In genomic region chr11:57986456-57986855, GRCm38 (mm10) we compare ENCODE assay signal across 23 mouse cellular contexts. TPM values are rescaled to one million over a fixed set of nuclear protein-coding genes. Genes with fewer than 3 reads are reported as not detected.
DNase-seq lines count a peak whose midpoint lies in the region; ATAC-seq and TF ChIP-seq lines count a peak whose summit lies in the region.
"Had no signal": no experiment of that assay in that cellular context is flagged by ENCODE, and none has a peak within 500 bp of the region (broad histone marks: within the 10 kb centered on the region; RNA-seq: fewer than 3 reads in every experiment).

No protein-coding gene starts in this region.

- 88% methylated on average over 6 of the region's 6 CpGs for WGBS in midbrain, embryonic 11.5 days
- 95% methylated on average over 6 of the region's 6 CpGs for WGBS in midbrain, embryonic 14.5 days
- 45% methylated on average over 6 of the region's 6 CpGs for WGBS in intestine, postnatal 0 days
- WGBS in liver, embryonic 16.5 days (ENCODE audit: insufficient replicate concordance): 67% methylated on average over 6 of the region's 6 CpGs
- WGBS in stomach, postnatal 0 days: 68% methylated on average over 6 of the region's 6 CpGs
- 66% methylated on average over 6 of the region's 6 CpGs for WGBS in lung, adult 2 months

- no peak for TF ChIP-seq CTCF in intestine, postnatal 0 days (IDR thresholded peaks at IDR 0.05; ENCODE audit: low read depth)
- no peak for TF ChIP-seq CTCF in stomach, postnatal 0 days (IDR thresholded peaks at IDR 0.05; ENCODE audit: low read depth)
- TF ChIP-seq CTCF in lung, adult 2 months (IDR thresholded peaks at IDR 0.05; ENCODE audit: insufficient read depth, low read length): no peak

- DNase-seq in midbrain, embryonic 11.5 days (ENCODE audit: low spot score, missing footprints): peak; percentile 54
- no peak for DNase-seq in midbrain, embryonic 14.5 days
- DNase-seq in stomach, postnatal 0 days (ENCODE audit: low spot score): peak; percentile 23
- DNase-seq in lung, adult 2 months: no peak
- DNase-seq in ovary, postnatal 14 days (ENCODE audit: low spot score): no peak
- no peak for DNase-seq in right cerebral cortex, postnatal 25 days
- DNase-seq: cerebellum, adult 2 months; cerebellum, postnatal 25 days; forebrain, postnatal 0 days; kidney, adult 9 months; kidney, postnatal 10 days; left cerebral cortex, postnatal 4 days; thymus, postnatal 14 days had no signal

- TF ChIP-seq POLR2A in lung, adult 2 months (IDR thresholded peaks at IDR 0.05; ENCODE audit: borderline replicate concordance, extremely low read depth, low read depth, low read length): no peak

- H3K4me2 ChIP-seq in midbrain, embryonic 11.5 days: no peak overlapping the region
- H3K4me2 ChIP-seq in midbrain, embryonic 14.5 days (ENCODE audit: low read length): no peak overlapping the region
- peak overlapping the region; percentile 21; the same call in 1 of the 2 replicates for H3K4me2 ChIP-seq in intestine, postnatal 0 days (replicated peaks; ENCODE audit: low read depth)
- no peak overlapping the region for H3K4me2 ChIP-seq in liver, embryonic 16.5 days (ENCODE audit: low read depth, low read length)
- H3K4me2 ChIP-seq in stomach, postnatal 0 days (replicated peaks; ENCODE audit: low read depth): no peak overlapping the region
- H3K4me2 ChIP-seq: embryonic facial prominence, embryonic 15.5 days; forebrain, embryonic 12.5 days; lung, embryonic 15.5 days; neural tube, embryonic 12.5 days had no signal

- H3K27ac ChIP-seq in midbrain, embryonic 11.5 days (ENCODE audit: low read depth, low read length): no peak overlapping the region
- H3K27ac ChIP-seq in midbrain, embryonic 14.5 days (replicated peaks; ENCODE audit: low read depth, low read length): no peak overlapping the region
- no peak overlapping the region for H3K27ac ChIP-seq in intestine, postnatal 0 days (ENCODE audit: low read depth, low read length)
- peak overlapping the region; percentile 75 for H3K27ac ChIP-seq in liver, embryonic 16.5 days (ENCODE audit: low read length)
- H3K27ac ChIP-seq in stomach, postnatal 0 days (replicated peaks): 0 out of 2 replicates have a peak overlapping the region, but pooled peaks have one; percentile 24
- H3K27ac ChIP-seq: embryonic facial prominence, embryonic 10.5 days; embryonic facial prominence, embryonic 15.5 days; forebrain, embryonic 12.5 days; lung, embryonic 15.5 days; midbrain, embryonic 10.5 days; neural tube, embryonic 12.5 days had no signal

- no peaks in the 10 kb centered on the region for H3K9me3 ChIP-seq in midbrain, embryonic 11.5 days (ENCODE audit: control insufficient read depth, low read length)
- no peaks in the 10 kb centered on the region for H3K9me3 ChIP-seq in midbrain, embryonic 14.5 days (ENCODE audit: control insufficient read depth, low read length)
- H3K9me3 ChIP-seq in intestine, postnatal 0 days (ENCODE audit: control insufficient read depth): no peaks in the 10 kb centered on the region
- H3K9me3 ChIP-seq in liver, embryonic 16.5 days (replicated peaks; ENCODE audit: control insufficient read depth, low read length): no peaks in the 10 kb centered on the region
- no peaks in the 10 kb centered on the region for H3K9me3 ChIP-seq in stomach, postnatal 0 days (ENCODE audit: control insufficient read depth, low read length)
- H3K9me3 ChIP-seq: embryonic facial prominence, embryonic 10.5 days; embryonic facial prominence, embryonic 15.5 days; forebrain, embryonic 12.5 days; lung, embryonic 15.5 days; midbrain, embryonic 10.5 days; neural tube, embryonic 12.5 days had no signal

- H3K9ac ChIP-seq in midbrain, embryonic 11.5 days (ENCODE audit: low read length): no peak overlapping the region
- no peak overlapping the region for H3K9ac ChIP-seq in midbrain, embryonic 14.5 days (replicated peaks; ENCODE audit: low read length)
- no peak overlapping the region for H3K9ac ChIP-seq in intestine, postnatal 0 days (ENCODE audit: low read depth, low read length)
- H3K9ac ChIP-seq in liver, embryonic 16.5 days (ENCODE audit: low read depth, low read length): no peak overlapping the region
- no peak overlapping the region for H3K9ac ChIP-seq in stomach, postnatal 0 days (ENCODE audit: low read length)
- H3K9ac ChIP-seq: embryonic facial prominence, embryonic 15.5 days; forebrain, embryonic 12.5 days; forebrain, postnatal 0 days; lung, embryonic 15.5 days; neural tube, embryonic 12.5 days had no signal

- no peak overlapping the region for H3K4me3 ChIP-seq in midbrain, embryonic 11.5 days (ENCODE audit: low read depth, low read length)
- no peak overlapping the region for H3K4me3 ChIP-seq in midbrain, embryonic 14.5 days (replicated peaks; ENCODE audit: low read depth, low read length)
- H3K4me3 ChIP-seq in intestine, postnatal 0 days (ENCODE audit: low read depth, low read length): no peak overlapping the region
- no peak overlapping the region for H3K4me3 ChIP-seq in liver, embryonic 16.5 days (ENCODE audit: low read depth, low read length)
- no peak overlapping the region for H3K4me3 ChIP-seq in stomach, postnatal 0 days (ENCODE audit: low read depth, low read length)
- no peak overlapping the region for H3K4me3 ChIP-seq in lung, adult 2 months (replicated peaks; ENCODE audit: extremely low read depth, low read depth, low read length)
- H3K4me3 ChIP-seq: embryonic facial prominence, embryonic 10.5 days; embryonic facial prominence, embryonic 15.5 days; forebrain, embryonic 12.5 days; lung, embryonic 15.5 days; midbrain, embryonic 10.5 days; myocyte; neural tube, embryonic 12.5 days had no signal

- TF ChIP-seq EP300 in stomach, postnatal 0 days (optimal IDR thresholded peaks at IDR 0.05): no peak

- ATAC-seq in midbrain, embryonic 11.5 days (ENCODE audit: low FRiP score): no peak
- ATAC-seq in midbrain, embryonic 14.5 days (ENCODE audit: low FRiP score, low TSS enrichment): no peak
- peak; percentile 59 for ATAC-seq in intestine, postnatal 0 days
- ATAC-seq in liver, embryonic 16.5 days (ENCODE audit: low read depth): peak; percentile 59
- no peak for ATAC-seq in stomach, postnatal 0 days (ENCODE audit: low FRiP score, low TSS enrichment)
- ATAC-seq: forebrain, postnatal 0 days; hindbrain, embryonic 16.5 days had no signal

- no peaks in the 10 kb centered on the region for H3K27me3 ChIP-seq in midbrain, embryonic 11.5 days (ENCODE audit: control insufficient read depth, insufficient read depth, low read length)
- H3K27me3 ChIP-seq in midbrain, embryonic 14.5 days (ENCODE audit: control insufficient read depth, insufficient read depth, low read length): no peaks in the 10 kb centered on the region
- H3K27me3 ChIP-seq in intestine, postnatal 0 days (replicated peaks; ENCODE audit: control insufficient read depth, insufficient read depth, low read length): no peaks in the 10 kb centered on the region
- no peaks in the 10 kb centered on the region for H3K27me3 ChIP-seq in liver, embryonic 16.5 days (ENCODE audit: control insufficient read depth, insufficient read depth, low read depth, low read length)
- no peaks in the 10 kb centered on the region for H3K27me3 ChIP-seq in stomach, postnatal 0 days (ENCODE audit: control insufficient read depth, insufficient read depth, low read length)
- H3K27me3 ChIP-seq: embryonic facial prominence, embryonic 15.5 days; forebrain, embryonic 12.5 days; lung, embryonic 15.5 days; neural tube, embryonic 12.5 days had no signal

- no peaks in the 10 kb centered on the region for H3K36me3 ChIP-seq in midbrain, embryonic 11.5 days (ENCODE audit: control insufficient read depth, insufficient read depth, low read length)
- no peaks in the 10 kb centered on the region for H3K36me3 ChIP-seq in midbrain, embryonic 14.5 days (ENCODE audit: control insufficient read depth, insufficient read depth, low read length)
- H3K36me3 ChIP-seq in intestine, postnatal 0 days (ENCODE audit: control insufficient read depth, insufficient read depth): no peaks in the 10 kb centered on the region
- H3K36me3 ChIP-seq in liver, embryonic 16.5 days (ENCODE audit: control insufficient read depth, insufficient read depth): no peaks in the 10 kb centered on the region
- no peaks in the 10 kb centered on the region for H3K36me3 ChIP-seq in stomach, postnatal 0 days (ENCODE audit: control insufficient read depth, insufficient read depth, low read length)
- H3K36me3 ChIP-seq: embryonic facial prominence, embryonic 10.5 days; embryonic facial prominence, embryonic 15.5 days; forebrain, embryonic 12.5 days; lung, embryonic 15.5 days; midbrain, embryonic 10.5 days; neural tube, embryonic 12.5 days had no signal

- H3K4me1 ChIP-seq in midbrain, embryonic 11.5 days (ENCODE audit: control insufficient read depth, insufficient read depth, low read length): no peaks in the 10 kb centered on the region
- H3K4me1 ChIP-seq in midbrain, embryonic 14.5 days (ENCODE audit: control insufficient read depth, insufficient read depth, low read length): no peaks in the 10 kb centered on the region
- 0 out of 2 replicates have a peak, but pooled peaks cover 3% of the 10 kb centered on the region for H3K4me1 ChIP-seq in intestine, postnatal 0 days (replicated peaks; ENCODE audit: control insufficient read depth, insufficient read depth, low read length)
- H3K4me1 ChIP-seq in liver, embryonic 16.5 days (ENCODE audit: control insufficient read depth, low read depth, low read length): peaks cover 21% of the 10 kb centered on the region
- H3K4me1 ChIP-seq in stomach, postnatal 0 days (replicated peaks; ENCODE audit: control insufficient read depth, insufficient read depth): peaks cover 3% of the 10 kb centered on the region; the same call in 1 of the 2 replicates
- H3K4me1 ChIP-seq in lung, adult 2 months (ENCODE audit: control insufficient read depth, insufficient read depth, low read length): peaks cover 7% of the 10 kb centered on the region; the same call in 1 of the 2 replicates
- H3K4me1 ChIP-seq: embryonic facial prominence, embryonic 10.5 days; forebrain, embryonic 12.5 days; neural tube, embryonic 12.5 days had no signal

RNA-seq across cellular contexts. Expression of gene Larp1, which starts 22.4 kb away (rescaled TPM):
- 13.9 and 14.0 TPM in 2 replicates for polyA plus RNA-seq in midbrain, embryonic 11.5 days (2014; fragmentation: Nextera tagmentation; extraction: Ambion mirVana)
- polyA plus RNA-seq in midbrain, embryonic 14.5 days (2014; fragmentation: Nextera tagmentation; extraction: Ambion mirVana): 19.1 and 19.6 TPM in 2 replicates
- polyA plus RNA-seq in intestine, postnatal 0 days (2015; fragmentation: Nextera tagmentation; extraction: Ambion mirVana): 9.6 and 11.5 TPM in 2 replicates
- polyA plus RNA-seq in liver, embryonic 16.5 days (2015; fragmentation: Nextera tagmentation; extraction: Ambion mirVana): 14.2 and 14.9 TPM in 2 replicates
- 11.6 and 12.8 TPM in 2 replicates for polyA plus RNA-seq in stomach, postnatal 0 days (2015; fragmentation: Nextera tagmentation; extraction: Ambion mirVana)
- polyA plus RNA-seq in lung, adult 2 months (2012; rRNA removed): 26.9 and 34.6 TPM in 2 replicates

Comparison
In these comparisons a context has a peak if more than half of its experiments do, and no peak if none do; other contexts are left out.
1. DNase-seq: peak in midbrain, embryonic 11.5 days (single experiment) and stomach, postnatal 0 days (single experiment); none in midbrain, embryonic 14.5 days (single experiment), lung, adult 2 months (single experiment), ovary, postnatal 14 days (single experiment) and right cerebral cortex, postnatal 25 days (single experiment).
2. ATAC-seq: peak in intestine, postnatal 0 days (single experiment) and liver, embryonic 16.5 days (single experiment); none in midbrain, embryonic 11.5 days (single experiment), midbrain, embryonic 14.5 days (single experiment) and stomach, postnatal 0 days (single experiment).
3. H3K27ac ChIP-seq: peak in liver, embryonic 16.5 days (single experiment) and stomach, postnatal 0 days (single experiment); none in midbrain, embryonic 11.5 days (single experiment), midbrain, embryonic 14.5 days (single experiment) and intestine, postnatal 0 days (single experiment).